Mouse (Mus musculus): Measurements from ENCODE around the gene Ube2d3.

DNA sequence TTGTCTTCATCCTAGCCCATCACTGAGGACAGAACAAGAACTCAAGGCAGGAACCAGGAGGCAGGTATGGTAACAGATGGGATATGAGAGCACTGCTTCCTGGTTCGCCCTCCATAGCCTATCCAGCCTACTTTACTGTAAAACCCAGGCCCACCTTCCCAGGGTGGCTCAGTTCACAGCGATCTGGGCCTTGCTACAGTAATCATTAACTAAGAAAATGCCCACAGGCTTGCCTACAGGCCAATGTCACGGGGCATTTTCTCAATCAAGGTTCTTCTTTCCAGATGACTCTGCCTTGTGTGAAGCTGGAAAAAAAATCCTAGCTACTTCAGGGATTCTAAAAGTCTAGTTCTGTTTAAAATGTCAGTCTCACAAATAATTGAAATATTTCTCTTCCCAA is 43.7 kb downstream of the Ube2d3 start:
- TF ChIP-seq CTCF (conservative IDR thresholded peaks at IDR 0.05; ENCODE audit: insufficient read depth, insufficient read length, low read depth, low read length): no peak
- TF ChIP-seq POLR2A (IDR thresholded peaks at IDR 0.05; ENCODE audit: low read depth, low read length): no peak
